In the genomic region with DNA sequence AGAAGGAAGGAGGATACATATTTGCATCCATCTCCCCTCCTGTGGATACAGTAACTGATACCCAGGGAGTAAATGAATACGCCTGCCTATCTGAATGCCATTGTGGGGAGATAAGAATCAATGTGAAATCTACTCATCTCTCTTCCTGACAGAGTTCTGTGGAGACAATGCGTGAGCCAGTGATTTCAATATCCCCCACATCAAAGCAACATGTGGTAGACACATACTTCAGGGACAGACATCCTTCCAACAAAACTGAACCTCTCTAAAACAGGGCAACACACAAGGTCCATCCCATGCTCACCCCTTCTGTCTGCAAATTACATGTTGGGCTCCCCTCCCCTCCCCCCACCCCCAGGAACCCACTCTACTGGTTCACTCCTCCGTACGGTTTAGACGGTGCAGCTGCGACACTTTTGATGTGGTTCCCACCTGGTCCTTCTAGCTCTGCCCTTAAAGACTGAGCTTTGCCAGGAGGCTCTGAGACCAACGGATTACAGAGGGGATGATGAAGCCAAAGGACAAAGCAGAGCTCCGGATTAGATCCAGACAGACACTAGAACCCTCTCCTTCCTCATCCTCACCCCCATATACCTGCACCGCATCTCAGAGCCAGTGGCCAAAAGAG, we compare ENCODE assay signal across 12 mouse cellular contexts. TPM values are rescaled to one million over a fixed set of nuclear protein-coding genes. Genes with fewer than 3 reads are reported as not detected.
DNase-seq lines count a peak whose midpoint lies in the region; ATAC-seq lines count a peak whose summit lies in the region.
"Had no signal": no experiment of that assay in that cellular context is flagged by ENCODE, and none has a peak within 500 bp of the region (broad histone marks: within the 10 kb centered on the region; RNA-seq: fewer than 3 reads in every experiment).

No protein-coding gene starts in this region.

- H3K27ac ChIP-seq in neural tube, embryonic 11.5 days (ENCODE audit: low read depth, low read length): peak overlapping the region; percentile 88
- peak overlapping the region; percentile 98 for H3K27ac ChIP-seq in hindbrain, embryonic 12.5 days
- H3K27ac ChIP-seq in midbrain, embryonic 16.5 days (ENCODE audit: low read length): peak overlapping the region; percentile 83
- H3K27ac ChIP-seq in liver, embryonic 11.5 days (ENCODE audit: low read depth, low read length): no peak overlapping the region

- DNase-seq in neural tube, embryonic 11.5 days (ENCODE audit: low spot score): no peak
- no peak for DNase-seq in neural tube, embryonic 10.5 days (ENCODE audit: extremely low spot score, low spot score)
- DNase-seq in thymus, postnatal 4 days: peak; percentile 61
- no peak for DNase-seq in kidney, adult 8-10 months
- no peak for DNase-seq in embryo, embryonic 10.5 days (ENCODE audit: low spot score)
- no peak for DNase-seq in liver, embryonic 11.5 days (ENCODE audit: low spot score)
- DNase-seq: gastrocnemius, postnatal 14 days; liver, postnatal 0 days; right cerebral cortex, postnatal 14 days had no signal

- peaks cover 13% of the 10 kb centered on the region for H3K36me3 ChIP-seq in neural tube, embryonic 11.5 days (ENCODE audit: control insufficient read depth, insufficient read depth, low read length)
- H3K36me3 ChIP-seq in hindbrain, embryonic 12.5 days: peaks cover 27% of the 10 kb centered on the region
- H3K36me3 ChIP-seq in midbrain, embryonic 16.5 days (ENCODE audit: control insufficient read depth, insufficient read depth, low read length): peaks cover 12% of the 10 kb centered on the region
- no peaks in the 10 kb centered on the region for H3K36me3 ChIP-seq in liver, embryonic 11.5 days (ENCODE audit: control insufficient read depth, insufficient read depth, low read length)

- H3K27me3 ChIP-seq in neural tube, embryonic 11.5 days (ENCODE audit: control insufficient read depth, insufficient read depth, low read length): no peaks in the 10 kb centered on the region
- H3K27me3 ChIP-seq in hindbrain, embryonic 12.5 days: no peaks in the 10 kb centered on the region
- no peaks in the 10 kb centered on the region for H3K27me3 ChIP-seq in midbrain, embryonic 16.5 days (ENCODE audit: control insufficient read depth, insufficient read depth, low read depth, low read length)
- no peaks in the 10 kb centered on the region for H3K27me3 ChIP-seq in liver, embryonic 11.5 days (replicated peaks; ENCODE audit: control insufficient read depth, insufficient read depth, low read length)

- H3K4me1 ChIP-seq in neural tube, embryonic 11.5 days (ENCODE audit: control insufficient read depth, insufficient read depth, low read length): peaks cover 74% of the 10 kb centered on the region
- peaks cover 86% of the 10 kb centered on the region for H3K4me1 ChIP-seq in hindbrain, embryonic 12.5 days
- peaks cover 74% of the 10 kb centered on the region for H3K4me1 ChIP-seq in midbrain, embryonic 16.5 days (ENCODE audit: control insufficient read depth, insufficient read depth, low read length)
- H3K4me1 ChIP-seq in liver, embryonic 11.5 days (replicated peaks; ENCODE audit: control insufficient read depth, insufficient read depth, low read length): peaks cover 4% of the 10 kb centered on the region; the same call in 1 of the 2 replicates

- ATAC-seq in neural tube, embryonic 11.5 days (ENCODE audit: insufficient read depth, low FRiP score, low TSS enrichment): no peak
- ATAC-seq in hindbrain, embryonic 12.5 days (ENCODE audit: low FRiP score): no peak
- ATAC-seq in midbrain, embryonic 16.5 days: no peak
- no peak for ATAC-seq in liver, embryonic 11.5 days (replicated peaks; ENCODE audit: low FRiP score)
- ATAC-seq: liver, postnatal 0 days had no signal

- peak overlapping the region; percentile 42 for H3K4me2 ChIP-seq in neural tube, embryonic 11.5 days (ENCODE audit: low read depth)
- peak overlapping the region; percentile 48 for H3K4me2 ChIP-seq in hindbrain, embryonic 12.5 days (replicated peaks)
- peak overlapping the region; percentile 36 for H3K4me2 ChIP-seq in midbrain, embryonic 16.5 days (ENCODE audit: low read length)
- no peak overlapping the region for H3K4me2 ChIP-seq in liver, embryonic 11.5 days

- H3K9ac ChIP-seq in neural tube, embryonic 11.5 days (ENCODE audit: low read length): peak overlapping the region; percentile 50
- H3K9ac ChIP-seq in hindbrain, embryonic 12.5 days: peak overlapping the region; percentile 53; the same call in 1 of the 2 replicates
- H3K9ac ChIP-seq in midbrain, embryonic 16.5 days (ENCODE audit: low read depth, low read length): no peak overlapping the region
- no peak overlapping the region for H3K9ac ChIP-seq in liver, embryonic 11.5 days (ENCODE audit: low read depth, low read length)
- H3K9ac ChIP-seq: liver, postnatal 0 days had no signal

- 50% methylated on average over 9 of the region's 9 CpGs for WGBS in neural tube, embryonic 11.5 days
- 38% methylated on average over 9 of the region's 9 CpGs for WGBS in hindbrain, embryonic 12.5 days
- 24% methylated on average over 9 of the region's 9 CpGs for WGBS in midbrain, embryonic 16.5 days
- WGBS in liver, embryonic 11.5 days: 77% methylated on average over 9 of the region's 9 CpGs

- no peaks in the 10 kb centered on the region for H3K9me3 ChIP-seq in neural tube, embryonic 11.5 days (ENCODE audit: control insufficient read depth, low read length)
- no peaks in the 10 kb centered on the region for H3K9me3 ChIP-seq in hindbrain, embryonic 12.5 days (replicated peaks)
- no peaks in the 10 kb centered on the region for H3K9me3 ChIP-seq in midbrain, embryonic 16.5 days (replicated peaks; ENCODE audit: control insufficient read depth, low read length, poor library complexity, severe bottlenecking)
- H3K9me3 ChIP-seq in liver, embryonic 11.5 days (ENCODE audit: control insufficient read depth, low read length): no peaks in the 10 kb centered on the region

- H3K4me3 ChIP-seq in neural tube, embryonic 11.5 days (ENCODE audit: low read depth, low read length): no peak overlapping the region
- no peak overlapping the region for H3K4me3 ChIP-seq in hindbrain, embryonic 12.5 days
- H3K4me3 ChIP-seq in midbrain, embryonic 16.5 days (ENCODE audit: low read depth, low read length): no peak overlapping the region
- H3K4me3 ChIP-seq in liver, embryonic 11.5 days (ENCODE audit: low read depth, low read length): no peak overlapping the region

RNA-seq across cellular contexts. Expression of gene Vangl2, which starts 12.8 kb away (rescaled TPM):
- 62.0 and 69.0 TPM in 2 replicates for polyA plus RNA-seq in neural tube, embryonic 11.5 days (2014; fragmentation: Nextera tagmentation; extraction: Ambion mirVana)
- polyA plus RNA-seq in hindbrain, embryonic 12.5 days (2016; fragmentation: Nextera tagmentation; extraction: Ambion mirVana): 60.4 and 68.6 TPM in 2 replicates
- 43.7 and 44.0 TPM in 2 replicates for polyA plus RNA-seq in midbrain, embryonic 16.5 days (2015; fragmentation: Nextera tagmentation; extraction: Ambion mirVana)
- 5.4 and 6.2 TPM in 2 replicates for polyA plus RNA-seq in liver, embryonic 11.5 days (2014; fragmentation: Nextera tagmentation; extraction: Ambion mirVana)

RNA-seq across cellular contexts. Expression of gene Nhlh1, which starts 41.9 kb away (rescaled TPM):
- polyA plus RNA-seq in neural tube, embryonic 11.5 days (2014; fragmentation: Nextera tagmentation; extraction: Ambion mirVana): 13.8 and 15.7 TPM in 2 replicates
- polyA plus RNA-seq in hindbrain, embryonic 12.5 days (2016; fragmentation: Nextera tagmentation; extraction: Ambion mirVana): 14.5 and 15.3 TPM in 2 replicates
- 0.45 and 1.2 TPM in 2 replicates for polyA plus RNA-seq in midbrain, embryonic 16.5 days (2015; fragmentation: Nextera tagmentation; extraction: Ambion mirVana)
- 0.11 TPM in 1 of 2 replicates, not detected in the other for polyA plus RNA-seq in liver, embryonic 11.5 days (2014; fragmentation: Nextera tagmentation; extraction: Ambion mirVana)
- polyA plus RNA-seq: intestine, embryonic 14.5 days; liver, postnatal 0 days had no signal

Comparison
In these comparisons a context has a peak if more than half of its experiments do, and no peak if none do; other contexts are left out.
1. H3K9ac ChIP-seq: peak in neural tube, embryonic 11.5 days (single experiment) and hindbrain, embryonic 12.5 days (single experiment); none in midbrain, embryonic 16.5 days (single experiment) and liver, embryonic 11.5 days (single experiment).